Mouse (Mus musculus) MEL (cell line): ENCODE measurements around the gene Myo3a. TPM values are rescaled to one million over a fixed set of nuclear protein-coding genes. Genes with fewer than 3 reads are reported as not detected.

Source experiments
- DNase-seq: peaks from one replicate; pipeline ENCODE4 v3.0.0; 2011; ENCODE audit warnings: low read depth, low spot score
- H3K27ac ChIP-seq: 2 replicates; pipeline ENCODE4 v1.5.1; 2012; ENCODE audit warnings: low read depth, mild to moderate bottlenecking, control low read depth, low read length, moderate library complexity; ENCODE audit not compliant: control insufficient read depth
- H3K27me3 ChIP-seq, 2 experiments: fragments of 150-350 bp in 1 of 2; sonication (generic) in 1 of 2; 2 replicates each; pipeline ENCODE4 v1.6.1; 2012; ENCODE audit warnings: low read length in 2 of 2, mild to moderate bottlenecking in 2 of 2, improper control_type of control experiment in 1 of 2, moderate library complexity in 1 of 2; ENCODE audit not compliant: insufficient read depth in 2 of 2, control insufficient read depth in 1 of 2
- H3K36me3 ChIP-seq, 2 experiments: 2 replicates each; pipeline ENCODE4 v1.6.1; 2012 to 2014; ENCODE audit warnings: low read length in 2 of 2, improper control_type of control experiment in 1 of 2, inconsistent platforms in 1 of 2, mild to moderate bottlenecking in 1 of 2; ENCODE audit not compliant: insufficient read depth in 2 of 2, control insufficient read depth in 1 of 2
- H3K4me1 ChIP-seq, 2 experiments: fragments of 150-350 bp in 1 of 2; sonication (generic) in 1 of 2; 2 replicates each; pipeline ENCODE4 v1.6.1; 2012; ENCODE audit warnings: low read length in 2 of 2, improper control_type of control experiment in 1 of 2, mild to moderate bottlenecking in 1 of 2; ENCODE audit not compliant: insufficient read depth in 2 of 2, control insufficient read depth in 1 of 2
- H3K4me3 ChIP-seq, 2 experiments: fragments of 150-350 bp in 1 of 2; sonication (generic) in 1 of 2; 2 replicates each; pipeline ENCODE4 v1.5.1; 2012; ENCODE audit warnings: low read depth in 2 of 2, low read length in 2 of 2, mild to moderate bottlenecking in 2 of 2, moderate library complexity in 2 of 2, control low read depth in 1 of 2, improper control_type of control experiment in 1 of 2; ENCODE audit not compliant: control insufficient read depth in 1 of 2, insufficient read depth in 1 of 2
- H3K79me2 ChIP-seq: 2 replicates; pipeline ENCODE4 v1.6.1; 2012; ENCODE audit warnings: mild to moderate bottlenecking, low read length, moderate library complexity; ENCODE audit not compliant: control insufficient read depth, poor library complexity, insufficient read depth
- H3K9ac ChIP-seq: 2 replicates; pipeline ENCODE4 v1.6.1; 2012; ENCODE audit warnings: low read depth, mild to moderate bottlenecking, control low read depth, low read length, moderate library complexity; ENCODE audit not compliant: control insufficient read depth, poor library complexity, severe bottlenecking
- H3K9me3 ChIP-seq: fragments of 150-350 bp; sonication (generic); replicated peaks from 2 replicates; pipeline ENCODE4 v1.6.1; 2012; ENCODE audit warnings: mild to moderate bottlenecking, low read length, improper control_type of control experiment, moderate library complexity; ENCODE audit not compliant: insufficient read depth
- CHD1 ChIP-seq: IDR thresholded peaks from 2 replicates; pipeline ENCODE4 v1.6.1; 2012; ENCODE audit warnings: low read depth, mild to moderate bottlenecking, inconsistent platforms, low read length, improper control_type of control experiment
- CHD2 ChIP-seq: IDR thresholded peaks from 2 replicates; pipeline ENCODE4 v1.6.1; 2011; ENCODE audit warnings: low read length, improper control_type of control experiment
- E2F4 ChIP-seq: IDR thresholded peaks from 2 replicates; pipeline ENCODE4 v1.6.1; 2011; ENCODE audit warnings: low read depth, low read length, improper control_type of control experiment, borderline replicate concordance
- EP300 ChIP-seq, 2 experiments: IDR thresholded peaks; 2 replicates each; pipeline ENCODE4 v1.6.1; 2011; ENCODE audit warnings: improper control_type of control experiment in 2 of 2, low read length in 2 of 2, low read depth in 1 of 2, mild to moderate bottlenecking in 1 of 2
- GABPA ChIP-seq: IDR thresholded peaks from 2 replicates; pipeline ENCODE4 v1.6.1; 2012; ENCODE audit warnings: low read depth, mild to moderate bottlenecking, inconsistent platforms, low read length, improper control_type of control experiment, moderate library complexity
- HCFC1 ChIP-seq: IDR thresholded peaks from 2 replicates; pipeline ENCODE4 v1.6.1; 2012; ENCODE audit warnings: low read depth, mild to moderate bottlenecking, inconsistent platforms, low read length, improper control_type of control experiment, moderate library complexity
- JUND ChIP-seq: IDR thresholded peaks from 2 replicates; pipeline ENCODE4 v1.6.1; 2011; ENCODE audit warnings: low read depth, mild to moderate bottlenecking, improper control_type of control experiment, low read length
- MAZ ChIP-seq: IDR thresholded peaks from 2 replicates; pipeline ENCODE4 v1.6.1; 2012; ENCODE audit warnings: low read depth, mild to moderate bottlenecking, inconsistent platforms, low read length, improper control_type of control experiment
- MXI1 ChIP-seq: IDR thresholded peaks from 2 replicates; pipeline ENCODE4 v1.6.1; 2011; ENCODE audit warnings: mild to moderate bottlenecking, low read depth, low read length, improper control_type of control experiment
- NELFE ChIP-seq: IDR thresholded peaks from 2 replicates; pipeline ENCODE4 v1.6.1; 2011; ENCODE audit warnings: low read depth, low read length, improper control_type of control experiment
- POLR2AphosphoS2 ChIP-seq: IDR thresholded peaks from 2 replicates; pipeline ENCODE4 v1.6.1; 2011; ENCODE audit warnings: low read length, improper control_type of control experiment
- POLR2AphosphoS5 ChIP-seq: IDR thresholded peaks from 2 replicates; pipeline ENCODE4 v1.6.1; 2012; ENCODE audit warnings: low read depth, borderline replicate concordance, mild to moderate bottlenecking, inconsistent platforms, low read length, moderate library complexity, mixed read lengths
- RCOR1 ChIP-seq: IDR thresholded peaks from 2 replicates; pipeline ENCODE4 v1.6.1; 2012; ENCODE audit warnings: low read depth, mild to moderate bottlenecking, inconsistent platforms, low read length, improper control_type of control experiment
- SIN3A ChIP-seq: IDR thresholded peaks from 2 replicates; pipeline ENCODE4 v1.6.1; 2012; ENCODE audit warnings: low read length, improper control_type of control experiment, inconsistent platforms
- SMC3 ChIP-seq: IDR thresholded peaks from 2 replicates; pipeline ENCODE4 v1.6.1; 2011; ENCODE audit warnings: low read depth, low read length, improper control_type of control experiment
- TAL1 ChIP-seq: IDR thresholded peaks from 2 replicates; pipeline ENCODE4 v1.6.1; 2012; ENCODE audit warnings: mild to moderate bottlenecking, inconsistent platforms, low read length, moderate library complexity, mixed read lengths
- ZNF384 ChIP-seq: IDR thresholded peaks from 2 replicates; pipeline ENCODE4 v1.6.1; 2012; ENCODE audit warnings: low read depth, mild to moderate bottlenecking, inconsistent platforms, low read length, improper control_type of control experiment
- polyA plus RNA-seq, 2 experiments: library from polyadenylated mRNA; stranded (reverse) in 1 of 2; unstranded in 1 of 2; fragments of >175 nt in 1 of 2; fragments of >200 nt in 1 of 2; gene quantifications; 2 replicates each; pipeline versions ENCODE4 v1.2.1 to v1.2.4; 2012; ENCODE audit warnings: low replicate concordance in 2 of 2, low read depth in 1 of 2; ENCODE audit not compliant: insufficient read length in 2 of 2, insufficient read depth in 1 of 2, missing spikeins in 1 of 2
- total RNA-seq: library from RNA; depleted of rRNA; stranded (reverse); fragments of 300-350 nt; gene quantifications from 2 replicates; pipeline ENCODE4 v1.2.3, GENCODE M21; 2012

The Myo3a gene
- total and polyA plus RNA-seq, 3 experiments = not detected

DNA sequence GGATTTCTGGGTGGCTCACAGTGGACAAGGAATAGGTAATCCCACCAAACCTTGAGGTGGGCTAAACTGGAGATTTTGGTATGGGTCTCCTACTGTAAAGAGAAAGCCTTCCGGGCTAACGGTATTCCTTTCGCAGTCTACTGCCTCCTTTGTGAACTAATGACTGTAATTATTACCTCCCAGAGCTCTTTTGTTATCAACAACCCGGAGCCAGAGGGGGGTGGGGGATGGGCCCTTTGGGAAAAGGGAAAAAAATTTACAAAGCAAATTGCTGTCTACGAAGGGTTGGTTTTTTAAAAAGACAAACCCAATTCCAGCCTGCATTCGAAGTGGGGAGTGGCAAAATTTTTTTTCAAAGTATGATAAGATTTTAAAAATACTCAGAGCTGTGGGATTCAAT, 392.7 kb downstream of the Myo3a start:
- H3K79me2 ChIP-seq = no peaks in the 10 kb centered on the region
- no peaks in the 10 kb centered on the region for H3K4me1 ChIP-seq
- no peaks in the 10 kb centered on the region; a peak in 1 of 4 replicates for H3K27me3 ChIP-seq
- no peak overlapping the region for H3K4me3 ChIP-seq
- no peak for DNase-seq
- TF ChIP-seq RCOR1 (no peak), CHD2 (no peak), CHD1 (no peak), JUND (no peak), SMC3 (no peak), HCFC1 (no peak), GABPA (no peak), NELFE (no peak), MXI1 (no peak)
- TF ChIP-seq, all 39 proteins: peak for 0
- H3K9ac ChIP-seq = no peak overlapping the region
- H3K36me3 ChIP-seq = no peaks in the 10 kb centered on the region
- H3K9me3 ChIP-seq = no peaks in the 10 kb centered on the region
- H3K27ac ChIP-seq = no peak overlapping the region

DNA sequence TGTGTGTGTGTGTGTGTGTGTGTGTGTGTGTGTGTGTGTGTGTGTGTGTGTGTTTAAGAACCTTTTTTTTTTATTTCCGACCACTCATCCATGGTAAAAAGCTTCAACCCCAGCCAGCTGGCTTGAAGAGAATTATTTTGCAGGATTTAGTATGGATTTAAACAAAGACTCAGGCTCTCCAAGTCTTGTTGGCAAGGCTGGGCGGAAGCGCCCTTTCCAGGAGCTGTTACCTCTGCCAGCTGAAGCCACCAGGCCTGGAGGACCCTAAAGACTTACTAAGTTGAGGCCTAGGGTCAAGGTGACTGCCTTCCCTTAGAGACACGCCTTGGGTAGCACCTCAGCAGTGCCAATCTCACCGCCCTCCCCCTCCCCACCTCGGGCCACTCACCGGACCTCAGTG, 393.2 kb downstream of the Myo3a start:
- Histone ChIP-seq H3K27me3 (no peaks in the 10 kb centered on the region; a peak in 1 of 4 replicates), H3K9ac (no peak overlapping the region), H3K79me2 (no peaks in the 10 kb centered on the region), H3K4me1 (no peaks in the 10 kb centered on the region), H3K9me3 (no peaks in the 10 kb centered on the region), H3K27ac (no peak overlapping the region), H3K36me3 (no peaks in the 10 kb centered on the region), H3K4me3 (no peak overlapping the region)
- no peak for DNase-seq
- TF ChIP-seq EP300 (IDR thresholded peaks at IDR 0.05; ENCODE audit: low read depth in 1 of 2, low read length in 2 of 2) (no peak), E2F4 (no peak), TAL1 (no peak), POLR2AphosphoS5 (no peak), MAZ (no peak), SIN3A (no peak), POLR2AphosphoS2 (no peak), ZNF384 (no peak)
